ENCODE assay signal across 19 mouse cellular contexts in the genomic region with DNA sequence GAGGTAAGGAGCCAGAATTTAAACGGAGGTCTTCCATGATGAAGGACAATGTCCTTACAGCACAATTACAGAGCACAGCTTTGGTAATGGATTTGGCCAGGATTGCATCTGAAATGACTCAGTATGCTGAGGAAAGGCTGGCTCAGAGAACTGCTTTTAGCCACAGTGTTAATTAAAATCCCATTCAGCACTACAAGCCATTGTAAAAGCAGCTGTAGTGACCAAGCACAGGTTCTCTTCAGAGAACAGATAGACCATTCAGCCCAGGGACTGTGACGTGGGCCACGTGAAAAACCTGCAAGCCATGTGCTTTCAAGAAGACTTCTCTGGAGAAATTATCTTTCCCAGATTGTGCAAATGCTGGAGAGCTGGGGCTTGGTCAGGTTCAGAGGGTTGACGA.
DNase-seq lines count a peak whose midpoint lies in the region; ATAC-seq and TF ChIP-seq lines count a peak whose summit lies in the region.
"Had no signal": no experiment of that assay in that cellular context is flagged by ENCODE, and none has a peak within 500 bp of the region (broad histone marks: within the 10 kb centered on the region; RNA-seq: fewer than 3 reads in every experiment).

No protein-coding gene starts in this region.

- H3K27me3 ChIP-seq in forebrain, postnatal 0 days (ENCODE audit: insufficient read depth, low read length), result no peaks in the 10 kb centered on the region
- H3K27me3 ChIP-seq in forebrain, embryonic 10.5 days (ENCODE audit: poor library complexity, severe bottlenecking), result no peaks in the 10 kb centered on the region
- no peaks in the 10 kb centered on the region for H3K27me3 ChIP-seq in kidney, embryonic 15.5 days
- H3K27me3 ChIP-seq: embryonic facial prominence, embryonic 12.5 days; forebrain, embryonic 15.5 days; heart, embryonic 13.5 days; hindbrain, embryonic 13.5 days; intestine, embryonic 15.5 days had no signal

- no peaks in the 10 kb centered on the region for H3K9me3 ChIP-seq in forebrain, postnatal 0 days (ENCODE audit: low read length)
- H3K9me3 ChIP-seq in forebrain, embryonic 10.5 days, result no peaks in the 10 kb centered on the region
- no peaks in the 10 kb centered on the region for H3K9me3 ChIP-seq in kidney, embryonic 15.5 days (replicated peaks)
- H3K9me3 ChIP-seq: embryonic facial prominence, embryonic 12.5 days; forebrain, embryonic 15.5 days; heart, embryonic 13.5 days; hindbrain, embryonic 13.5 days; intestine, embryonic 15.5 days had no signal

- DNase-seq in forebrain, postnatal 0 days, result no peak
- DNase-seq in forebrain, embryonic 10.5 days (ENCODE audit: extremely low spot score, low spot score), result no peak
- peak; percentile 2 to 7 for DNase-seq in heart, adult 18-20 months
- DNase-seq in heart, postnatal 25 days (ENCODE audit: low spot score), result no peak
- DNase-seq in Muller cell, postnatal 12 days (ENCODE audit: inconsistent ontology term), result peak; percentile 78
- peak; percentile 11 for DNase-seq in brain, embryonic 14.5 days (ENCODE audit: low read depth)
- DNase-seq in adipocyte (ENCODE audit: low spot score), result no peak
- DNase-seq: adrenal gland, postnatal 25 days; cerebellum, adult 11 months; cerebellum, adult 8-10 months; embryo, embryonic 11 days; heart, postnatal 4 days; kidney, adult 18-20 months had no signal

- H3K27ac ChIP-seq in forebrain, postnatal 0 days (ENCODE audit: low read depth, low read length), result no peak overlapping the region
- H3K27ac ChIP-seq in forebrain, embryonic 10.5 days, result no peak overlapping the region
- no peak overlapping the region for H3K27ac ChIP-seq in kidney, embryonic 15.5 days
- H3K27ac ChIP-seq: embryonic facial prominence, embryonic 12.5 days; forebrain, embryonic 15.5 days; heart, embryonic 13.5 days; hindbrain, embryonic 13.5 days; intestine, embryonic 15.5 days had no signal

- ATAC-seq in forebrain, postnatal 0 days, result peak; percentile 20
- ATAC-seq in kidney, embryonic 15.5 days (replicated peaks; ENCODE audit: low FRiP score), result no peak
- ATAC-seq: forebrain, embryonic 15.5 days; intestine, embryonic 15.5 days had no signal

- no peak for TF ChIP-seq POLR2A in brain, embryonic 14.5 days (IDR thresholded peaks at IDR 0.05; ENCODE audit: borderline replicate concordance, extremely low read depth, insufficient read depth, insufficient read length, poor library complexity, severe bottlenecking)

- H3K4me2 ChIP-seq in forebrain, postnatal 0 days (ENCODE audit: low read depth), result no peak overlapping the region
- no peak overlapping the region for H3K4me2 ChIP-seq in kidney, embryonic 15.5 days
- H3K4me2 ChIP-seq: embryonic facial prominence, embryonic 12.5 days; forebrain, embryonic 15.5 days; heart, embryonic 13.5 days; hindbrain, embryonic 13.5 days; intestine, embryonic 15.5 days had no signal

- no peak overlapping the region for H3K9ac ChIP-seq in forebrain, postnatal 0 days
- H3K9ac ChIP-seq in kidney, embryonic 15.5 days, result no peak overlapping the region
- H3K9ac ChIP-seq: embryonic facial prominence, embryonic 12.5 days; forebrain, embryonic 15.5 days; heart, embryonic 13.5 days; hindbrain, embryonic 13.5 days; intestine, embryonic 15.5 days had no signal

- TF ChIP-seq CTCF in forebrain, postnatal 0 days (IDR thresholded peaks at IDR 0.05; ENCODE audit: low read depth), result no peak
- TF ChIP-seq CTCF in brain, embryonic 14.5 days (IDR thresholded peaks at IDR 0.05; ENCODE audit: borderline replicate concordance, extremely low read depth, insufficient read depth, insufficient read length), result no peak

- H3K36me3 ChIP-seq in forebrain, postnatal 0 days (ENCODE audit: insufficient read depth), result no peaks in the 10 kb centered on the region
- no peaks in the 10 kb centered on the region for H3K36me3 ChIP-seq in forebrain, embryonic 10.5 days (replicated peaks)
- H3K36me3 ChIP-seq in kidney, embryonic 15.5 days, result no peaks in the 10 kb centered on the region
- H3K36me3 ChIP-seq: embryonic facial prominence, embryonic 12.5 days; forebrain, embryonic 15.5 days; heart, embryonic 13.5 days; hindbrain, embryonic 13.5 days; intestine, embryonic 15.5 days had no signal

- 51% methylated on average over 4 of the region's 4 CpGs for WGBS in forebrain, postnatal 0 days
- WGBS in forebrain, embryonic 10.5 days, result 75% methylated on average over 4 of the region's 4 CpGs
- 73% methylated on average over 4 of the region's 4 CpGs for WGBS in kidney, embryonic 15.5 days

- H3K4me1 ChIP-seq in forebrain, postnatal 0 days (ENCODE audit: insufficient read depth), result no peaks in the 10 kb centered on the region
- H3K4me1 ChIP-seq in forebrain, embryonic 10.5 days, result no peaks in the 10 kb centered on the region
- no peaks in the 10 kb centered on the region for H3K4me1 ChIP-seq in kidney, embryonic 15.5 days
- H3K4me1 ChIP-seq: embryonic facial prominence, embryonic 12.5 days; forebrain, embryonic 15.5 days; heart, embryonic 13.5 days; hindbrain, embryonic 13.5 days; intestine, embryonic 15.5 days had no signal

- intact Hi-C loops in heart, postnatal 25 days (cut with DNase I), result no loop called here

- no peak overlapping the region for H3K4me3 ChIP-seq in forebrain, postnatal 0 days (ENCODE audit: low read depth, low read length)
- H3K4me3 ChIP-seq in forebrain, embryonic 10.5 days, result no peak overlapping the region
- no peak overlapping the region for H3K4me3 ChIP-seq in kidney, embryonic 15.5 days (replicated peaks)
- H3K4me3 ChIP-seq: embryonic facial prominence, embryonic 12.5 days; forebrain, embryonic 15.5 days; heart, embryonic 13.5 days; hindbrain, embryonic 13.5 days; intestine, embryonic 15.5 days had no signal

Comparison
In these comparisons a context has a peak if more than half of its experiments do, and no peak if none do; other contexts are left out.
1. DNase-seq: peak in heart, adult 18-20 months (2 of 2), Muller cell, postnatal 12 days (single experiment) and brain, embryonic 14.5 days (single experiment); none in forebrain, postnatal 0 days (single experiment), forebrain, embryonic 10.5 days (single experiment), heart, postnatal 25 days (single experiment) and adipocyte (single experiment).